Mouse (Mus musculus) ES-Bruce4 (cell line): Measurements from ENCODE around the gene Pi16. TPM values are rescaled to one million over a fixed set of nuclear protein-coding genes. Genes with fewer than 3 reads are reported as not detected.
A peak's percentile ranks its signal among the peaks of the same experiment; 100 is the strongest.

Experiments
- H3K27ac ChIP-seq: 2 replicates; pipeline ENCODE4 v1.5.1; 2012; ENCODE audit warnings: low read length, inconsistent platforms; ENCODE audit not compliant: insufficient read depth
- H3K27me3 ChIP-seq: 2 replicates; pipeline ENCODE4 v1.6.1; 2012; ENCODE audit warnings: mild to moderate bottlenecking, low read length, inconsistent platforms; ENCODE audit not compliant: control insufficient read depth, poor library complexity, insufficient read depth, severe bottlenecking
- H3K36me3 ChIP-seq: 2 replicates; pipeline ENCODE4 v1.6.1; 2012; ENCODE audit warnings: inconsistent platforms, mild to moderate bottlenecking, low read length, moderate library complexity; ENCODE audit not compliant: control insufficient read depth, poor library complexity, insufficient read depth, severe bottlenecking
- H3K4me1 ChIP-seq: one replicate; pipeline ENCODE4 v1.8.1; 2011; ENCODE audit warnings: low read length; ENCODE audit not compliant: control insufficient read depth, insufficient read depth
- H3K4me3 ChIP-seq: 2 replicates; pipeline ENCODE4 v1.5.1; 2011; ENCODE audit warnings: low read depth, mild to moderate bottlenecking, low read length
- H3K9ac ChIP-seq: 2 replicates; pipeline ENCODE4 v1.6.1; 2012; ENCODE audit warnings: low read depth, mild to moderate bottlenecking, inconsistent platforms; ENCODE audit not compliant: poor library complexity, severe bottlenecking
- H3K9me3 ChIP-seq: replicated peaks from 2 replicates; pipeline ENCODE4 v1.6.1; 2012; ENCODE audit warnings: mild to moderate bottlenecking, low read length, inconsistent platforms; ENCODE audit not compliant: control insufficient read depth, poor library complexity, insufficient read depth, severe bottlenecking
- CTCF ChIP-seq: IDR thresholded peaks from one replicate; pipeline ENCODE4 v1.8.1; 2011; ENCODE audit warnings: low read depth, low read length
- EP300 ChIP-seq: IDR thresholded peaks from 2 replicates; pipeline ENCODE4 v1.6.1; 2011; ENCODE audit warnings: low read depth, low read length; ENCODE audit not compliant: insufficient read depth
- POLR2A ChIP-seq: IDR thresholded peaks from one replicate; pipeline ENCODE4 v1.8.1; 2011; ENCODE audit warnings: low read length; ENCODE audit not compliant: insufficient read depth
- polyA plus RNA-seq: library from polyadenylated mRNA; stranded (reverse); fragments of >200 nt; gene quantifications from 2 replicates; pipeline ENCODE4 v1.2.4, GENCODE M21; 2011; ENCODE audit warnings: low read depth; ENCODE audit not compliant: missing spikeins, insufficient read depth, insufficient read length

The Pi16 gene
- polyA plus RNA-seq, 1 experiment: 0.39 TPM

DNA sequence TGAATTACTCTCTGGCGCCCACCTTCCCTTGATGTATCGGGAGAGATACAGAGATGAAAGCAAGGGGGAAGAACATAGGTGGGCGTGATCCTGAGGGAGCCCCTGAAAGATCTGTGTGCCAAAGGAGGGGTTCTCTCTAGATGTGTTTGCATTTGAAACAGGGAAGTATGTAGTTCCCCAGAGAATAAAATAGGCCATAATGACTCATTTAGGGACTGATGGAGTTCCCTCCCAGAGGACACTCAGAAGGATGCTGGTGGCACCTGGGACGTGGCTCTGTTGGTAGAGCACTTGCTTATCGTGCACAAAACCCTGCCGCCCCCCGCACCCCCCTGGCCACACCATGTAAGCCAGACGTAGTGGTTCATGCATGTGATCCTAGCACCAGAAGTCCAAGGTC is 45.6 kb downstream of the Pi16 start:
- TF ChIP-seq CTCF (no peak), POLR2A (no peak), EP300 (no peak)

GRCm38 (mm10) chr17:29365105-29365621 is 47.7 kb downstream of the Pi16 start:
- Histone ChIP-seq H3K27me3 (no peaks in the 10 kb centered on the region), H3K9me3 (no peaks in the 10 kb centered on the region), H3K9ac (no peak overlapping the region), H3K27ac (no peak overlapping the region), H3K4me1 (peaks cover 6% of the 10 kb centered on the region), H3K36me3 (no peaks in the 10 kb centered on the region), H3K4me3 (no peak overlapping the region)
- TF ChIP-seq CTCF (no peak), EP300 (no peak), POLR2A (no peak)

More for the DNA sequence above, 45.6 kb downstream of the Pi16 start:
- peaks cover 3% of the 10 kb centered on the region for H3K4me1 ChIP-seq
- H3K9me3 ChIP-seq: no peaks in the 10 kb centered on the region
- H3K36me3 ChIP-seq: no peaks in the 10 kb centered on the region
- no peaks in the 10 kb centered on the region for H3K27me3 ChIP-seq
- no peak overlapping the region for H3K4me3 ChIP-seq
- no peak overlapping the region for H3K27ac ChIP-seq
- no peak overlapping the region for H3K9ac ChIP-seq

GRCm38 (mm10) chr17:29368726-29369125 is 51.2 kb downstream of the Pi16 start:
- TF ChIP-seq POLR2A (no peak), EP300 (no peak), CTCF (no peak)
- no peak overlapping the region for H3K27ac ChIP-seq
- no peaks in the 10 kb centered on the region for H3K36me3 ChIP-seq
- H3K9me3 ChIP-seq: no peaks in the 10 kb centered on the region
- H3K4me3 ChIP-seq: no peak overlapping the region
- no peaks in the 10 kb centered on the region for H3K27me3 ChIP-seq
- H3K9ac ChIP-seq: no peak overlapping the region
- peaks cover 3% of the 10 kb centered on the region for H3K4me1 ChIP-seq

- Histone ChIP-seq H3K9ac (no peak overlapping the region), H3K36me3 (no peaks in the 10 kb centered on the region), H3K9me3 (no peaks in the 10 kb centered on the region), H3K4me3 (no peak overlapping the region), H3K27me3 (no peaks in the 10 kb centered on the region), H3K4me1 (peaks cover 3% of the 10 kb centered on the region), H3K27ac (no peak overlapping the region)
- TF ChIP-seq CTCF: peak; percentile 100
- TF ChIP-seq POLR2A: no peak
- TF ChIP-seq EP300: 0 out of 2 replicates have a peak, but pooled peaks have one; percentile 18
Measured at GRCm38 (mm10) chr17:29370984-29371723, 53.7 kb downstream of the Pi16 start.

DNA sequence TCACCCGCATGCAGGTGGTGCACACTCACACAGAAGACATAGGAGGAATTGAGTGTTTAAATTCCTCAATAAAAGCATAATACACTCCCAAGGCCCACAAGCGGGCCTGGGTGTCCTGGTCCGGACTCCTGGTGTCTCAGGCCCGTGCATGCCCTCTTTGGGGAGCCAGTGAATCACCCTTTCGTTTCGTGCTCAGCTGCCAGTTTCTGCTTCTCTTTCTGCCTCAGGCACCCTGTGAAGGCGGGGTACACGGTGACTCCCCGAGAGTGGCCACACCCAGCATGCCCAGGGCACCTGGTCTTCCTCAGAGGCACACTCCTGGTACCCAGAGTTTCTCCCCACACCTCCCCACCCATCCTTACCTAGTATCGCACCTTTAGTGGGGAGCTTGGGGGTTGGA is 58.4 kb downstream of the Pi16 start:
- no peak overlapping the region for H3K9ac ChIP-seq

DNA sequence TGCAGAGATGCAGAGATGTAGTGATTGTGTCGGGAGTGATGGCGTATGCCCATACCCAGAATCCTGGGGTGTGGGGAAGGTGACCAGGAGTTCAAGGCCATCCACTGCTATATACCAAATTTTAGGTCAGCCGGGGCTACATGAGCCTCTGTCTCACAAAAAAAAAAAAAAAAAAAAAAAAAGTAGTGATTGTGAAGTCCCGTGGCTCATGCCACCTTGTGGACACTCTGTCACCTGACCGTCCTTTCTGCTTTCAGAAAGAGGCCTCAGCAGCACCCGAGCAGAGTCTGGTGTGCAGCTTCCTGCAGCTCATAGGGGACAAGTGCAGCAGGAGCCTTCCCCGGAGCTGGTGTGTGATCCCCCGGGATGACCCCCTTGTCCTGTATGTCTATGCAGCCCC is 60.6 kb downstream of the Pi16 start:
- H3K9ac ChIP-seq: no peak overlapping the region
- H3K27ac ChIP-seq: no peak overlapping the region
- H3K4me1 ChIP-seq: peaks cover 2% of the 10 kb centered on the region
- H3K9me3 ChIP-seq: no peaks in the 10 kb centered on the region
- no peaks in the 10 kb centered on the region for H3K27me3 ChIP-seq
- TF ChIP-seq POLR2A: no peak
- TF ChIP-seq CTCF: no peak
- TF ChIP-seq EP300: no peak
- H3K36me3 ChIP-seq: no peaks in the 10 kb centered on the region
- H3K4me3 ChIP-seq: no peak overlapping the region

More for the DNA sequence above, 58.4 kb downstream of the Pi16 start:
- Histone ChIP-seq H3K36me3 (no peaks in the 10 kb centered on the region), H3K4me1 (peaks cover 2% of the 10 kb centered on the region), H3K4me3 (no peak overlapping the region), H3K27ac (no peak overlapping the region), H3K9me3 (no peaks in the 10 kb centered on the region), H3K27me3 (no peaks in the 10 kb centered on the region)
- TF ChIP-seq CTCF (no peak), EP300 (no peak), POLR2A (no peak)

Other genes starting within 250 kb of the Pi16 start
- gene Cdkn1a, start 226.7 kb upstream of the Pi16 start, polyA plus RNA-seq: 171 and 178 TPM in 2 replicates
- not detected in 2 replicates for gene Rab44, start 203.5 kb upstream of the Pi16 start, polyA plus RNA-seq
- gene Cpne5, start 79.5 kb upstream of the Pi16 start, polyA plus RNA-seq: 1.8 and 4.4 TPM in 2 replicates
- 92.7 and 101 TPM in 2 replicates for gene Ppil1, start 53.5 kb upstream of the Pi16 start, polyA plus RNA-seq
- gene BC004004, start 48.9 kb upstream of the Pi16 start, polyA plus RNA-seq: 39.5 and 54.0 TPM in 2 replicates
- 129 and 134 TPM in 2 replicates for gene Mtch1, start 30.3 kb downstream of the Pi16 start, polyA plus RNA-seq
- 4.6 and 5.1 TPM in 2 replicates for gene Fgd2, start 43.2 kb downstream of the Pi16 start, polyA plus RNA-seq
- 348 and 350 TPM in 2 replicates for gene Pim1, start 173.1 kb downstream of the Pi16 start, polyA plus RNA-seq
- 1.6 and 2.4 TPM in 2 replicates for gene Gm17657, start 232.0 kb downstream of the Pi16 start, polyA plus RNA-seq
- 20.8 and 21.8 TPM in 2 replicates for gene Tbc1d22b, start 232.1 kb downstream of the Pi16 start, polyA plus RNA-seq
- gene Tmem217, start 234.7 kb downstream of the Pi16 start, polyA plus RNA-seq: not detected in 2 replicates